22 mouse cellular contexts compared by ENCODE assay signal in genomic region chr8:119873181-119873580, GRCm38 (mm10). TPM values are rescaled to one million over a fixed set of nuclear protein-coding genes. Genes with fewer than 3 reads are reported as not detected.
DNase-seq lines count a peak whose midpoint lies in the region; ATAC-seq and TF ChIP-seq lines count a peak whose summit lies in the region.
"Had no signal": no experiment of that assay in that cellular context is flagged by ENCODE, and none has a peak within 500 bp of the region (broad histone marks: within the 10 kb centered on the region; RNA-seq: fewer than 3 reads in every experiment).

No protein-coding gene starts in this region.

- 71% methylated on average over 1 of the region's 1 CpGs for WGBS in liver, embryonic 13.5 days (ENCODE audit: insufficient replicate concordance)
- 98% methylated on average over 1 of the region's 1 CpGs for WGBS in forebrain, postnatal 0 days

- H3K27me3 ChIP-seq in G1E (ENCODE audit: insufficient read depth, low read length): peaks cover 7% of the 10 kb centered on the region; the same call in 1 of the 2 replicates
- no peaks in the 10 kb centered on the region for H3K27me3 ChIP-seq in liver, embryonic 13.5 days
- no peaks in the 10 kb centered on the region for H3K27me3 ChIP-seq in forebrain, postnatal 0 days (ENCODE audit: insufficient read depth, low read length)
- H3K27me3 ChIP-seq: forebrain, embryonic 13.5 days; heart, embryonic 15.5 days; midbrain, embryonic 12.5 days; neural tube, embryonic 13.5 days had no signal

- no peaks in the 10 kb centered on the region for H3K4me1 ChIP-seq in G1E (ENCODE audit: insufficient read depth, low read depth, low read length)
- peaks cover 7% of the 10 kb centered on the region for H3K4me1 ChIP-seq in liver, embryonic 13.5 days (replicated peaks)
- no peaks in the 10 kb centered on the region for H3K4me1 ChIP-seq in forebrain, postnatal 0 days (ENCODE audit: insufficient read depth)
- H3K4me1 ChIP-seq: embryonic facial prominence, embryonic 10.5 days; forebrain, embryonic 13.5 days; heart, embryonic 15.5 days; midbrain, embryonic 12.5 days; neural tube, embryonic 13.5 days had no signal

- H3K4me3 ChIP-seq in G1E (ENCODE audit: low read depth, low read length): no peak overlapping the region
- no peak overlapping the region for H3K4me3 ChIP-seq in liver, embryonic 13.5 days (replicated peaks)
- no peak overlapping the region for H3K4me3 ChIP-seq in forebrain, postnatal 0 days (ENCODE audit: low read depth, low read length)
- H3K4me3 ChIP-seq: embryonic facial prominence, embryonic 10.5 days; forebrain, embryonic 13.5 days; heart, embryonic 15.5 days; midbrain, embryonic 12.5 days; neural tube, embryonic 13.5 days had no signal

- no peak overlapping the region for H3K9ac ChIP-seq in liver, embryonic 13.5 days
- H3K9ac ChIP-seq in forebrain, postnatal 0 days: no peak overlapping the region
- H3K9ac ChIP-seq: forebrain, embryonic 13.5 days; heart, embryonic 15.5 days; midbrain, embryonic 12.5 days; neural tube, embryonic 13.5 days had no signal

- DNase-seq in G1E (ENCODE audit: low spot score): no peak
- peak; percentile 54 for DNase-seq in liver, embryonic 13.5 days
- no peak for DNase-seq in frontal cortex, postnatal 10 days (ENCODE audit: low spot score in 2 of 2)
- DNase-seq in lung, postnatal 14 days: no peak
- DNase-seq in forebrain, postnatal 0 days: no peak
- DNase-seq: adrenal gland, postnatal 25 days; cerebellum, adult 2 months; gastrocnemius, postnatal 25 days; kidney, adult 18-20 months; left cerebral cortex, postnatal 4 days; lung, postnatal 36 days; right cerebral cortex, adult 18-20 months; thymus, adult 18-20 months had no signal

- no peak overlapping the region for H3K27ac ChIP-seq in liver, embryonic 13.5 days
- H3K27ac ChIP-seq in forebrain, postnatal 0 days (ENCODE audit: low read depth, low read length): no peak overlapping the region
- H3K27ac ChIP-seq: embryonic facial prominence, embryonic 10.5 days; forebrain, embryonic 13.5 days; heart, embryonic 15.5 days; kidney, postnatal 0 days; midbrain, embryonic 12.5 days; neural tube, embryonic 13.5 days had no signal

- TF ChIP-seq CTCF in G1E (IDR thresholded peaks at IDR 0.05; ENCODE audit: low read depth, low read length): no peak
- no peak for TF ChIP-seq CTCF in forebrain, postnatal 0 days (IDR thresholded peaks at IDR 0.05; ENCODE audit: low read depth)

- peak; percentile 28 for ATAC-seq in G1E (ENCODE audit: extremely low read depth, insufficient number of reproducible peaks, low FRiP score, poor library complexity, severe bottlenecking)
- peak; percentile 86 for ATAC-seq in common myeloid progenitor, adult 5-6 weeks (replicated peaks; ENCODE audit: low read depth, poor library complexity, severe bottlenecking)
- ATAC-seq in liver, embryonic 13.5 days (ENCODE audit: low read depth): peak; percentile 83
- peak; percentile 99 for ATAC-seq in megakaryocyte progenitor cell, adult 5-6 weeks (replicated peaks; ENCODE audit: poor library complexity)
- ATAC-seq in forebrain, postnatal 0 days: no peak
- ATAC-seq: forebrain, embryonic 13.5 days; hindbrain, embryonic 16.5 days had no signal

- peaks cover 51% of the 10 kb centered on the region for H3K36me3 ChIP-seq in G1E (replicated peaks)
- peaks cover 30% of the 10 kb centered on the region for H3K36me3 ChIP-seq in liver, embryonic 13.5 days
- peaks cover 47% of the 10 kb centered on the region for H3K36me3 ChIP-seq in forebrain, postnatal 0 days (ENCODE audit: insufficient read depth)

- H3K9me3 ChIP-seq in G1E (replicated peaks): peaks cover 9% of the 10 kb centered on the region
- peaks cover 10% of the 10 kb centered on the region for H3K9me3 ChIP-seq in liver, embryonic 13.5 days (replicated peaks)
- no peaks in the 10 kb centered on the region for H3K9me3 ChIP-seq in forebrain, postnatal 0 days (ENCODE audit: low read length)

- H3K4me2 ChIP-seq in liver, embryonic 13.5 days: no peak overlapping the region
- no peak overlapping the region for H3K4me2 ChIP-seq in forebrain, postnatal 0 days (ENCODE audit: low read depth)
- H3K4me2 ChIP-seq: forebrain, embryonic 13.5 days; heart, embryonic 15.5 days; midbrain, embryonic 12.5 days; neural tube, embryonic 13.5 days had no signal

RNA-seq across cellular contexts. Expression of gene Klhl36, which starts 11.1 kb away (rescaled TPM):
- total RNA-seq in G1E (2014; fragmentation: Nextera tagmentation) (3.9 and 4.0 TPM in 2 replicates), G1E (2017) (8.7 and 9.6 TPM in 2 replicates)
- polyA plus RNA-seq in G1E (2012): 7.3 and 8.0 TPM in 2 replicates
- 5.7 and 7.4 TPM in 2 replicates for total RNA-seq in common myeloid progenitor, adult 5-6 weeks (2017)
- polyA plus RNA-seq in liver, embryonic 13.5 days (2015; fragmentation: Nextera tagmentation; extraction: Ambion mirVana): 4.9 and 5.1 TPM in 2 replicates
- total RNA-seq in megakaryocyte progenitor cell, adult 5-6 weeks (2015): 1.2 and 2.2 TPM in 2 replicates
- total RNA-seq in megakaryocyte progenitor cell, adult 5-6 weeks (2017): 3.3 and 8.0 TPM in 2 replicates
- 18.7 and 23.0 TPM in 2 replicates for total RNA-seq in forebrain, postnatal 0 days (2014; rRNA removed)
- polyA plus RNA-seq in forebrain, postnatal 0 days (2015; fragmentation: Nextera tagmentation; extraction: Ambion mirVana): 18.0 and 20.3 TPM in 2 replicates

RNA-seq across cellular contexts. Expression of gene Cotl1, which starts 32.8 kb away (rescaled TPM):
- total RNA-seq in G1E (2014; fragmentation: Nextera tagmentation): 13.5 and 23.9 TPM in 2 replicates
- total RNA-seq in G1E (2017): 60.6 and 63.4 TPM in 2 replicates
- 69.2 and 72.5 TPM in 2 replicates for polyA plus RNA-seq in G1E (2012)
- 79.3 and 132 TPM in 2 replicates for total RNA-seq in common myeloid progenitor, adult 5-6 weeks (2017)
- polyA plus RNA-seq in liver, embryonic 13.5 days (2015; fragmentation: Nextera tagmentation; extraction: Ambion mirVana): 28.7 and 32.8 TPM in 2 replicates
- total RNA-seq in megakaryocyte progenitor cell, adult 5-6 weeks (2015): 88.7 and 123 TPM in 2 replicates
- 101 and 127 TPM in 2 replicates for total RNA-seq in megakaryocyte progenitor cell, adult 5-6 weeks (2017)
- 177 and 224 TPM in 2 replicates for total RNA-seq in forebrain, postnatal 0 days (2014; rRNA removed)
- polyA plus RNA-seq in forebrain, postnatal 0 days (2015; fragmentation: Nextera tagmentation; extraction: Ambion mirVana): 134 and 156 TPM in 2 replicates

RNA-seq across cellular contexts. Expression of gene Usp10, which starts 37.0 kb away (rescaled TPM):
- total RNA-seq in G1E (2014; fragmentation: Nextera tagmentation): 108 and 110 TPM in 2 replicates
- 42.7 and 49.3 TPM in 2 replicates for total RNA-seq in G1E (2017)
- 45.2 and 61.0 TPM in 2 replicates for polyA plus RNA-seq in G1E (2012)
- total RNA-seq in common myeloid progenitor, adult 5-6 weeks (2017): 53.3 and 85.6 TPM in 2 replicates
- polyA plus RNA-seq in liver, embryonic 13.5 days (2015; fragmentation: Nextera tagmentation; extraction: Ambion mirVana): 93.8 and 106 TPM in 2 replicates
- total RNA-seq in megakaryocyte progenitor cell, adult 5-6 weeks (2015): 71.9 and 73.0 TPM in 2 replicates
- total RNA-seq in megakaryocyte progenitor cell, adult 5-6 weeks (2017): 43.7 and 80.3 TPM in 2 replicates
- total RNA-seq in forebrain, postnatal 0 days (2014; rRNA removed): 68.1 and 77.3 TPM in 2 replicates
- 89.6 and 106 TPM in 2 replicates for polyA plus RNA-seq in forebrain, postnatal 0 days (2015; fragmentation: Nextera tagmentation; extraction: Ambion mirVana)

RNA-seq across cellular contexts. Expression of gene Gm20388, which starts 37.5 kb away (rescaled TPM):
- total RNA-seq in G1E (2014; fragmentation: Nextera tagmentation) (not detected in 2 replicates), G1E (2017) (0.05 TPM in 1 of 2 replicates, not detected in the other)
- 0.02 TPM in 2 replicates for polyA plus RNA-seq in G1E (2012)
- total RNA-seq in common myeloid progenitor, adult 5-6 weeks (2017): 35.7 and 36.7 TPM in 2 replicates
- polyA plus RNA-seq in liver, embryonic 13.5 days (2015; fragmentation: Nextera tagmentation; extraction: Ambion mirVana): not detected in 2 replicates
- 18.6 and 18.7 TPM in 2 replicates for total RNA-seq in megakaryocyte progenitor cell, adult 5-6 weeks (2015)
- 14.7 TPM in 1 of 2 replicates, not detected in the other for total RNA-seq in megakaryocyte progenitor cell, adult 5-6 weeks (2017)
- 43.2 and 51.3 TPM in 2 replicates for total RNA-seq in forebrain, postnatal 0 days (2014; rRNA removed)
- polyA plus RNA-seq in forebrain, postnatal 0 days (2015; fragmentation: Nextera tagmentation; extraction: Ambion mirVana): not detected in 2 replicates
- polyA plus RNA-seq: heart, embryonic 15.5 days; kidney, postnatal 0 days; midbrain, embryonic 12.5 days had no signal
